Mouse (Mus musculus) thymus, adult 2 months (tissue): ENCODE data around the gene Kcnc1.

Experiments
- CTCF ChIP-seq: fragments of 200-500 bp; IDR thresholded peaks from 2 replicates; pipeline ENCODE4 v1.5.1; 2012; ENCODE audit warnings: mild to moderate bottlenecking, control low read depth, low read length, moderate library complexity, borderline replicate concordance; ENCODE audit not compliant: control insufficient read depth, poor library complexity, insufficient read depth; ENCODE audit errors: extremely low read depth
- POLR2A ChIP-seq: fragments of 200-500 bp; IDR thresholded peaks from 2 replicates; pipeline ENCODE4 v1.6.1; 2012; ENCODE audit warnings: mild to moderate bottlenecking, low read length, control low read depth, moderate library complexity; ENCODE audit not compliant: control insufficient read depth, poor library complexity, insufficient read depth; ENCODE audit errors: extremely low read depth

- TF ChIP-seq POLR2A (no peak), CTCF (no peak)
These were observed 47.5 kb upstream of the Kcnc1 start for GRCm38 (mm10) chr7:46348813-46349212.
